Mouse (Mus musculus) thymus, postnatal 36 days (tissue): ENCODE data around the gene Blmh.

Source experiments
- DNase-seq, 2 experiments: peaks; one replicate each; pipeline ENCODE4 v3.0.0; 2022; ENCODE audit warnings: mixed read lengths in 2 of 2

Blmh gene

DNA sequence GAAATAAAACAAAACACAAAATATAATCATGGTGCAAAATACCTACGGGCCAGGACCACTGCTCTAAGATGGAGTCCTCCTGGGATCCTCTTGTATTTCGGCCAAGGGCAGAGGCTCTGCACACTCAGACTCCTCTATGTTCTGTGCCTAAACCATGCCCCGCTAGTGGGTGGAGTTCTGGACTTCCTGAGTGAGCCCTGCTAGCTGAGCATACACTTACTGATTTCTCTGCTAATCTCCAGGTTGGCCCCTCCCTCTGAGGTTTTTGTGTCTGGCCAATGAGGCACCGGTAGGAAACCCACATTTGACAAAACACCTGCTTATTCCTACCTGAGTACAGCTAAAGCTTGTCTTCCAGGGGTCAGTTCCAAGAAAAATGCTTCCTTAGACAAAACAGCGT lies 76.1 kb downstream of the Blmh start:
- DNase-seq, result no peak

DNA sequence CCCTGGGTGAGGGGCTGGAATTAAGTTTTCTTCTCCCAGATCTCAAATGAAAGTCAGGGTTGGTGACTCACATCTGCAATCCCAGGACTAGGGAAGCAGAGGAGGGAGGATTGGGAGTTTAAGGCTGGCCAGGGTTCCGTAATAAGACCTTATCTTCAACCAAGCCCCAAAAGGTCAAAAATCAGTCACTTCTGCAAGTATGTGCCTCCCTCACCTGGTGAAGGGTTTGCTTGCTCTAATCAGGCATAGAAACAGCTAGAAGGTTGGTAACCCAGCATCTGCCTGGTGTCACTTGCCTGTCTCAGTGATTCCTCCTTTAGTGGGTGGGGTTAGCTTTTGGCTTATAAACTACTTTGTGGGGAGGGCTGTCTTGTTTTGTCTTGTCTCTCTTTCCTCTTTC lies 77.8 kb downstream of the Blmh start:
- no peak for DNase-seq

DNA sequence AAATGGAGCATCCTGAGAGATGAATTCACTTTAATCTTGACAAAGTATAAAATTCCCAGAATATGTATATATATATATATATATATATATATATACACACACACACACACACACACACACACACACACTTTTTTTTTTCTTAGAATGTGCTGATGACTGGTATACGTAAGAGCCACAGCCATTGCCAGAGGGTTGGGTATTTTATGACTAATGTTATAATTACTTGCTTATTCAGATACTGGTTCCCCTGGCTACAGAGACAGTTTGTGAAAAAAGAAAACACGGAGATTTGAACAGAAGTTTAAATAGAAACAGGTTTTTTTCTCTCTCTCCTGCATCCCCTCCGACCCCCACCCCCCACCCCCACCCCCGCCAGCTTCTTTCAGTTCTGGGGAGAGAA lies 81.3 kb downstream of the Blmh start:
- DNase-seq, result no peak

DNA sequence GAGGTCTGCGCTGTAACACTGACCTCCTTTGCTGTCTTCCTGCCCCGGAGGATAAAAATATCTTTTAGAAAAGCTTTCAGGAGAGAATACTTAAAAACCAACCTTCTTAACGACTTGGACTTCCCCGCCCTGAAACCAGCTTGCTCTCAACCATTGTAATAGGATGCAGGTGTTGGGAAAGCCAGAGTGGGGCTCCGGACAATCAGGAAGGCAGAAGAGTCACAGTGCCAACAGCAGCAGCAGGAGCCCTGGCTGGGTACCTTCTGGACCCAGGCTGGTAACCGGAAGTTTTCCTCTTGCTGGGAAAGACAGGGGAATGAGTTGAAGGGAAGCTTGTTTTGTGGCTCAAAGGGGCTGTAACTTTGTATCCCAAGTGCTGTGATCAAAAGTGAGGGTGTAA lies 82.0 kb downstream of the Blmh start:
- no peak for DNase-seq

DNA sequence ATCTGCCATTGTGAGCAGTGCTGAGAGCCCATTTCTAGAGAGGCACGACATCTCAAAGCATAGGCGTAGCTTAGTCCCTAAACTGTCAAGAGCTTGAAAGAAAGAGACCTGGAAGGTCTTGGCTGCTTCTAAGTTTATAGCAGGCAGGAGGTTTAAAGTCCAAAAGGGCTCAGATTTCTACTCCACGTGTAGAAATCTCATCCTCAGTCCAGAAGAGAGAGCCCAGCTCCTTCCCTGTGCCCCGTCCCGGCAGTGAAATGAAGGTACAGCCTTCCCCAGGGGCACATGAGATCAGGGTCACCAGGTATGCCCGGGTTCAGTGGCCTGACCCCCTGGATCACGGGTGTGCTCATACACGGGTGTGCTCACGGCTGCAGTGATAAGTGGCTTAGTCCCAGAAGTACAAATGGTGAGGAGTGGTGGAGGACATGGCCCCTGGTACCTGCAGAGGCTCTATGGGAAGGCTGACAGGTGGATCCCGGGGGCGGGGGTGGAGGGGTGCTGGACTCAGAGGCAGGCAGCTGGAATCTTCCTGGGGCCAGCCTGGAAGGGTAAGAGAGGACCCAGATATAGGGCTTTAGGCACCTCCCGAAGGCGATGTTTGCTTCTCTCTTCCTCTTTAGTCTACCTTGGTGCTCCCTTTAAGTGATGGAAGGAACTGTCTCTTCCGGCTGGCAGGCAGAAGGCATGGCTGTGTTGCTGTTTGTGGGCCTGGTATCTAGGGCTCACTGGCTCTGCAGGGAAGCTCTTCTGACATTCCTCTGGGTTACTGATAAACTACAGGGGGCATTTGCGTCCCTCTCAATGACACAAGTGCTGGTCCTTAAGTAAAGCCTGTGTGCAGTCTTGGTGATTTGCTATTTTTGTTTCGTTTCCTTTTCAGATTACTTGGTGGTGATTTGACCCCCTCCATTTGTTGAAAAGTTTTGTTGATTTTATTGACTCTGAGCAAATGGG lies 84.7 kb downstream of the Blmh start:
- no peak for DNase-seq

DNA sequence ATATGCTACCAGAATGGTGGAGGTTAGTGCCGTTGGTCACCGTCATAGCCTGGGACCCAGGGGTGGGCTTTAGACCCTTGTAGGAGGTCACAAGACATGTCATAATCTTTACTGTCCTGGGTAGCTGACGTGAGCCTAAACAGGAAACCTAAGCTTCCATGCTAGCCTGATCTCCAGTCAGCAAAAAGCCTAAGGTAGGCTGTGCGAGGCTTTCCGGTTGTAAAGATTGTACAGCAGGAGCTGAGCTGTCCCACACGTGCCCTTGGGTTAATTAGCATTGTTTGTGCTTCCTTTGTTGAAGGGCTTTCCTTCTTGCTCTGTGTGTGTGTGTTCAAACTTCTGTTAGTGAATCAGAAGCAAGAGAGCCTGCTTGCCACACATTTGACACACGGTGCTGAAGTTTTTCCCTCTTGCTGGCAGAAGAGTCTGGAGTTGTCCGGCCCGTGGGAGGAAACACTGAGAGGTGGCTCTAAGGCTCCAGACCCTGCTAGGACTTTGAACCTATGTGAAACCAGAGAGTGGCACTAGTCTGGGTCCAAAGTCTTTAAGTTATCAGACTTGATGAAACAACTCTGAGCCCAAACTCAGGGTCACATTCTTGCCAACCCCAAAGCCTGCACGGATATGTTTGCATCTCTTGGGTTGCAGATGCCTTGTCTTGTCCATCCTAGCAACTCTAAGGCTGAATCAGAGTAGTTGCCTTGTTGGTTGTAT lies 86.3 kb downstream of the Blmh start:
- no peak for DNase-seq

DNA sequence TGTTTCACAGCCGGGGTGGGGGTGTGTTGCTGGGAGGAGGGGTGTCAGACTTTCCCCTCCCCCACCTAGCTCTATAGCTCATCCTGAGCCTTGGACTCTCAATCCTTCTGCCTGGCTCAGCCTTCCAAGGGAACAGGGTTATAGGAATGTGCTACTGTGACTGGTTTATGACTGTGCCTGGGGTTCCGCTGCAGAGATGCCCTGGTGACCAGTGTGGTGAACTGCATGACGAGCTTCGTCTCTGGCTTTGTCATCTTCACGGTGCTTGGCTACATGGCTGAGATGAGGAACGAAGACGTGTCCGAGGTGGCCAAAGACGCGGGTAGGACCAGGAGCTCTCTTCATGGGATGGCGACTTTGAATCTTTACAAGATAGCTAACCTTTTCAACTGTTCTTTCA lies 93.4 kb downstream of the Blmh start:
- no peak for DNase-seq

DNA sequence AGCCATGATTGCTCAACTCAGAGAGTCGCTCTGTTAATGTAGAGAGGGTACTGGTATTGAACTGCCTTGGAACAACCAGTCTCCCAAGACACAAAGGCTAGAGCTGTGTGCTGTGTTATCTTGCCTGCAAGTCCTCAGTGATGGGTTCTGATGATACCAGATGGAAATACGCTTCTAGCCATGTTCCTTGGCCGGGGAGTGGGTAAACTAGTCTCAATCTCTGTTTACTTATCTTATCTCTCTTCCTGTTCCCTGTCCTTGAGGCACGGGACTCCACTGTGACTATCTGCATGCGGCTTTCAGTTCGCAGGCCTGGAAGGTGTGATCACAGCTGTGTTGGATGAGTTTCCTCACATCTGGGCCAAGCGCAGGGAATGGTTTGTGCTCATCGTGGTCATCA lies 94.9 kb downstream of the Blmh start:
- DNase-seq, result no peak

DNA sequence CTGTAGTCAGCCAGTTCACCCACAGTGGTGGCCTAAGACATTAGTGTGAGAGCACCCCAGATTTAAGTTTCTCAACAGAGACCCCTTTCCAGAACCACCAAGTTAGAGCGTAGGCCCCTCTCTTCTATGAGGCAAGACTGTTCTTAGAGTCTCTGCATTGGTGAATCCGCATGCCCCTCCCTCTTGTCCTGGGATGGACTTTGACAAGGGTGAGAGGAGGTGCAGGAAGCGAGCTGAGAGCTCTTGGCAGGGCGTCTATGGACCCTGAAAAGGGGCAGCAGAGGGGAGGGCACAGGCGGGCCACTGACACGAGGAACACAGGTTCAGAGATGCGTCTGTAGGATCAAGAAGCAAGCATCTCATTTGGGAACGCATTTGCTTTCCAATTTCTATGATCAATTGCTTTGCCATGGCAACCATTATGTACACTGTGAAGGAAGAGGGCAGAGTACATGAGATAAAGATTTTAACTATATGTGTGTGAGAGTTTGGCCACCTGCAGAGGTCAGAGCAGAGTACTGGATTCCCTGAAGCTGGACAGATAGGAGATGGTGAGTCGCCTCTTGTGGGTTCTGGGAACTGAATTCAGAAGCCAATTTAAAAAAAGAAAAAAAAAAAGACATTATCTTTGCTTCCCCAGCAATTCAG lies 97.3 kb downstream of the Blmh start:
- no peak for DNase-seq

DNA sequence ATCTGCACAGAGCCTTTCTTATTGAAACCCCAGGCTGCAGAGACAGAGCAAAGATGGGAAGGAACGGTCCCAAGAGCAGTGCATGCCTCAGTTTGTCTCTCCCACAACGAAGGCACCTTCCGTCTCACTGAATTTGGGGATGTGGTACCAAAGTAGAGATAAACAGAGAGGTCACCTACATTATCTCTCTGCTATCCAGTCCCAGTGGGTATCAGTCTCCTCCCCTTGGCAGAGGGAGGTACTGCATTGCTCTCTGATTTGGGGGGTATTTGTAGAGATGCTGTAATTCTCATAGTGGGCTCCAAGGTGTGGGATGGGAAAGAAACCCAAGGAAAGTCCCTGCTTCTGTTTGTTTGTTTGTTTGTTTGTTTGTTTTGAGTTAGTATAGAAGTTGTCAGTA lies 102.0 kb downstream of the Blmh start:
- no peak for DNase-seq

DNA sequence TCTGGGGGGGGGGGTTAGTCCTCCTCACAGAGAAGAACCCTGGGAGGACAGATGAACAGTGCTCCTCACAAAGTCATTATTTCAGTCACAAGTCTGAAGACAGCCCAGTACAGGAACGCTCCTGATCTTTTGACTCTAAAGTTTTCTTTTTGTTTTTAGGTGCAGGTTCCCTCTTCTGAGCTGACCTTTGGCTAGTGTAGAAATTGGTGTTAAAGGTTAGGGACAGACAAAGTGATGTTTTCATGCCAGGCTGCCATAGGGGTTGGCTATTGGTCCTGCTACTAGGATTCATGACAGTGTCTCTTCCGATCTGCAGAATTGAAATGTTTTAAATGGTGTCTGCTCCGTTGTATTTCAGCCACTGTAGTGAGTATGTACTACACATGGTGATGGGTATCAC lies 103.5 kb downstream of the Blmh start:
- no peak for DNase-seq

DNA sequence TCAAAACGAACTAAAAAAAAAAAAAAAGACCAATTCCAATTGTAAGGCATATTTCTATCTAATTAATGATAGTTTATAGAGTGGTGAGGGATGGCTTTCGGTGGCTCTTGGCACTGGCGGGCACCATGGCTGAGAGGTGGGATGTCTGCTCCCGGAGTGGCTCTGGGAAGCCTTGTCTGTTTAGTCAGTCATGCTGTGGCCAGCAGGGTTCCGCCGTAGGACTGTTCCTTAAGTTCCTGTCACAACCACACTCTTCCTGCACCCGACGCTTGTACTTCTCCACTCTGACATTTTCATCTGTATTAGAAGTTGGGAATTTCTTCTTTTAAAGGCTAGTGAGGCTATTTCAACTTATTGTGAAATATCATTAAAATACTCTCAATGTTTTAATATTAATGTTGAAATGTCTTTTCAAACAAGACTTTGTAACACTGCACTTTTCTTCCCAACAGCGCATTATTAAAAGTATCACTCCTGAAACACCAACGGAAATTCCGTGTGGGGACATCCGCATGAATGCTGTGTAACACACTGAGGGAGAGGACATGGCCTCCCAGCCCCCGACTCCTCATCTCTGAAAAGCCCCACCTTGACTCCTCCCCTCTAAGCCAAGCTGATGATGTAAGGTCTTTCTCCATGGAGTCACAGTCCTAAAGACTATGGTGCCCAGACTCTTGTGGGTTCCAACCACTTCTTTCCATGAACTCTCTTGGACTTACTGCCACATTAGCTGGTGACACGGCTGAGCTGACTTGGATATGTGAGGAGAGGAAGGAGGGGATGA lies 106.7 kb downstream of the Blmh start:
- no peak for DNase-seq
